Mouse (Mus musculus) subcutaneous adipose tissue, adult 2 months (tissue): ENCODE measurements around the gene Ufsp1. TPM values are rescaled to one million over a fixed set of nuclear protein-coding genes. Genes with fewer than 3 reads are reported as not detected.

Source experiments
- polyA plus RNA-seq: library from polyadenylated mRNA; depleted of rRNA; stranded (reverse); fragments of >200 nt; gene quantifications from 2 replicates; pipeline ENCODE4 v1.2.3, GENCODE M21; 2012; ENCODE audit warnings: low replicate concordance; rRNA removed

The Ufsp1 gene
- polyA plus RNA-seq: 10.1 TPM in 2 replicates

DNA sequence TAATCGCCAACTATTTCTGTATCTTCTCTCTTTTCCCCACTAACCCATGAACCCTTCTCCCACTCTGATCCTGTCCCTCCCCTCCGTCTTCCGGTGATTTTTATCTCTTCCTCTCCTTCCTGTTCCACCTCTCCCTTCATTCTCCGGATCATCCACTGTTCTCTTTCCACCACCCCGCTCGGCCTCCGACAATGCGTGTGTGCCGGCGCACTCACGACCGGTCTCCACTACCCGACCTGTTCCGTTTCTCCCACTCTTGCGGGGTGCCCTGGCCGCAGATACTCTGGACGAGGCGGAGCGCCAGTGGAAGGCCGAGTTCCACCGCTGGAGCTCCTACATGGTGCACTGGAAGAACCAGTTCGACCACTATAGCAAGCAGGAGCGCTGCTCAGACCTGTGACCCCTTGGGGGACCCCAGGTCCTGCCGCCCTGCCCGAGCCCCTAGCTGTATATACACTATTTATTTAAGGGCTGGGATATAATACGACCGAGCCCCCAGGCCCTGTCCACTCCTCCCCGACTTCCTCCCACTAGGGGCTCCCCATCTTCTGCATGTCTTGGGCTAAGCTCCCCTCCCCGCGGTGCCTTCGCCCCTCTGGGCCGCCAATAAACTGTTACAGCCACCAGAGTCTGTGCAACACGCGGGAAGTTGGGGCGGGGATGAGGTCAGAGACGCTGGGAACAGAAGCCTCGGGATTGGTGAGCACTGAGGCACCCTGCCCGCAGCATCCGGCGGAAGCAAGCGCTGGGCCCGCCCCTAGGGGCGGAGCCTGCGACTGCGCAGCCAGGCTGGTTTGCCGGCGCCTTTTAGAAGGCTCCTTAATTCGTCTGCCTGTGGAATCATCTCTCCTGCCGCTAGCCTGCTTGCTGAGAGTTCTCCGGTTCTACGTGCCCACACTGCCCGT, at the start of gene Ufsp1:
Ufsp1 (plus strand) TSS at position 791 of the 905 bp plus-strand sequence.

DNA sequence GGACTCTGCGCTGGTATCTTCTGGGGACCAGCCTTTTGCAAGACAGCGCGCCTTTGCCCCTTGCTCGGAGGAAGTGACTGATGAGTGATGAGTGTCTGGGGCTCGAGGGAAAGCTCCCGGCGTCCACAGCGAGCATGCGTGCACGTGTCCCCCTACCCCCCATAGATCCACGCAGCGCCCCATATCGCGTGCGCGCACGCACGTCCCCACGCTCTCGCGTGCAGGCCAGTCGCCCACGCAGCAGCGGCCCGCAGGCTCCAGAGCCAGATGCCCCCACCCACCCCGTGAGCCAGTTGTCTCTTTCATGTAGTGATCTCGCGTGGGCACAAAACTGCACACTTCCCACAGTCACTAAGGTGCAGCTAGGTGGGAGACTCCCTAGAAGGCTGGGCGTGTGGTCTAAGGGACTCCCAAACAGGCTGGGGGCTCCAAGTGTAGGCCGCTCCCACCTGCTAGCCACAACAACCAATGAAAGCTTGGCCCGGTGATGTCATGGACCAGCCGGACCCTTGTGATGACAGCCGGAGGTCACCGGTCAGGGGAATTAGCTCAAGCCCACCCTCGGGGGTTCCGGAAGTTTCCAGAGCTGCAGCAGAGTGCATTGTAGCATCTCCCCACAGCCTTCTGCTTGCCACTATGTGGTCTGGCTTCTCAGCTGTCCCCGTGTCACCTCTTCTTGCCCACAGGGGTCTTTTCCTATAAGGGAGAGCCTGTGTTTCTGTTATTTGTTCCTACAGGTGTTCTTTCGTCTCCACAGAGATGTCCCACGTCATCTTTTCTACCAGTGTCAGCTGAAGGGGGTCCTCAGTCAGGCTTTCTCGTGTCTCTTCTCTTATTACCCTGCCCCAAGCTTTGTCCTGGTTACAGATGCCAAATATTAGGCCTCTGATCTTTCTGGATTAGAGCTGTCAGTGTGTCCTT, 7.1 kb upstream of the Ufsp1 start, which contains the start of gene Ache:
Ache (plus strand) TSS at position 488 of the 921 bp plus-strand sequence.

DNA sequence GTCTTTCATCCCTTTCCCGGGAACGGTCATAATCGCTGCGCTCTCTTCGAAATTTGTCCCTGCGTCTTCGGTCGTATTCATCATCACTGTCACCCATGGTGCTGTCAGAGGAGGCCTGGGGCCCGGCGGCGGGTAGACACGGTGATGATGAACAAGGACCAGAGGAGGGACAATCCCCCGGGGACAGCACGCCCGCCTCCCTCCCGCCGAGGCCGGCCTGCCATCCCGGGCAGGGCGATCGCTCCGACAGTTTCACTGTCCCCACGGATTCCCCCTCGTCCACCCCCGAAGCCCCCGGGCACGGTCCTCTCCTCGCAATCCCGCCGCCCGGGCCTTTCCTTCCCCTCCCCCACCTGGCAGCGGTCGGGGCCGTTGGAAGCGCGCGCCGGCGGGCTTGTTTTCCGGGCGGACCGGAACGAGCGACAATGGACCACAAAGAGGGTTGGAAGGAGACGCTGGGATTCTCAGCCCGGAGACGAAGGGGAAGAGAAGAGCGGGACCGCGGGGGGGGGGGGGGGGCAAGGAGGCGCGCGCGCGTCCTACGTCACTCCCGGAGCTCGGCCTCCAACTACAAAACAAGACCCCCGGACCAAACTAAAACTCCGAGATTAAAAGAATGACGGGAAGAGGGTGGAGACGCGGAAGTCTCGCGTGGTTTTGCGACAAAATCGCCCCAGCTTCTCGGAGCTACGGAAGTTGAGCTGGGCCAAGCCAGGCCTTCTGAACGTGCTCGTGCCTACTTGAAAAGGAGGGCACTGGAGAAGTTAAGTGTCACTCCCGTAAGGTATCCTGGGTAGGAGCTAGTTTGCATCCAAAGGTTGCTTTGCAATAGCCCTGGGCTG, 12.9 kb downstream of the Ufsp1 start, which contains the start of gene Srrt:
Srrt (minus strand) TSS at position 604 of the 842 bp plus-strand sequence.

DNA sequence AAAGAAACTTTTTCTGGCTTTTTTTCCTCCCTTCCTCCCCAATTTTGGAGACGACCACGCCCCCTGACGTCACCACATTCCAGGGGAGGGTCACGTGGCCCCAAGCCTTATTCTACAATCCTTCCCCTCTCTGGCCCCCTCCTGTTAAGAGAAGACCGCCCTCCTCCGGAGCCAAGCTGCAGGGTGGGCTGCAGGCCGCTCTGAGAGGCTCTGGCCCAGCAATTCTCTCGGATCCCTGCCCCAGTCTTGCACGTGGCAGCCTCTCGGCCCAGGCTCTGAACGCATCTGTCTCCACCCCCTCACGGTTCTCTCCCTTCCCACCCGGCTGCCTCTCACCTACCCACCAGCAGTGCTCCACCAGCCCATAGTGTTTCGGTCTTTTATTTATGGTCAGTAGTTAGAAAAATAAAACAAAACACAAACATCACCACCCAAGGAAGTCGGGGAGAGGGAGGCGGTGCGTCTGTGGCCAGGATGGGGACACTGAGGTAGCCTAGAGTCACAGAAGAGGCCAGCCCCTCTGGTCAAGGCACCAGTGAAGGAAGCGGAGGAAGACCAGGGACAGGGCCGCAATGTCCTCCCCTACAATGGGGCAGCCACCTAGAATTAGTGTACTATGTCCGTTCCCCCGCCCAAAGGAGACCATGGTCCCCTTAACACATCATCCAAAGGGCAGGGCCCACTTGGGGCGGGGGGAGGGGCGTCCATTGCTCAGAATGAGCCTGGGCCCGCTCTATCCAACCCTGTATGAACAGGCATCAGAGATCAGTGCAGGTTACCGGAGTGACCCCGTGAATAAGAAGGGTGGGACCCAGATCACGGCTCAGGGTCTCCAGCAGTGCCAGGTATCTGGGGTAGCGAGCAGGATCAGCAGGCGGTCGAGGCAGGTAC, 20.0 kb downstream of the Ufsp1 start, which contains the start of gene Trip6:
Trip6 (minus strand) TSS at position 212 of the 891 bp plus-strand sequence.

DNA sequence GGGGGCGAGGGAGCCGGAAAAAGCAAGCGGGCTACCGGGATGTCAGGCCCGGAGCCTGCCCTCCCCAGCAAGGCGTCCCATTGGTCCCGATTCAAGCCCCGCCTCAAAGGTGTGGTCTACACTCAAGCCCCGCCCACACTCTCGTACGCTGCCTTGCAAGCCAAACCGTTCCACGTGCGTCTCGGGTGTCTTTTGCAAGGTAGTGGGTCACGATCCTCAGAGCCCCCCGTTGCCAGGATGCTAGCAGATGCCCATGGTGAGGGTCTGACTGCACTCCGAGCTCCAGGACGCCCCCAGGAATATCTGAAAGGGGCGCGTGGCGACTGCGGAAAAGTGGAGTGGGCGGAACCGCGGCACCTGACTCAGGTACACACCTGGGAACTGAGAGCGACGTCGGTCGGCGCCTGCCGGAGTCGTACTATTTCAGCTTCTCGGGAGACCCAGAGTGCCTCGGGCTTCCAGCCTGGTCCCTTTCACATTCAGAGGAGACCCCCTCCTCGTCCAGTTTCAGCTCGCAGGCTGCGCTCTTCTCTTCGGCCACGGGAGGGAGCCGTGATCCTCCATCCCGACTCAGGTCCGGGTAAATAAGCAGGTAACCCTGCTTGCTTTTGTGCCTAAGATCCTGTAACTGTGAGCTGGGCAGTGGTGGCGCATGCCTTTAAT, 39.2 kb downstream of the Ufsp1 start, which contains the start of gene Slc12a9:
Slc12a9 (minus strand) TSS at position 86 of the 663 bp plus-strand sequence.

Other genes with a start within 250 kb of the Ufsp1 start
- gene Ap1s1, start 248.5 kb upstream of the Ufsp1 start, polyA plus RNA-seq: 81.8 and 101 TPM in 2 replicates
- 7.5 and 24.0 TPM in 2 replicates for gene Serpine1, start 222.4 kb upstream of the Ufsp1 start, polyA plus RNA-seq
- gene Trim56, start 178.4 kb upstream of the Ufsp1 start, polyA plus RNA-seq: 11.1 and 20.5 TPM in 2 replicates
- gene Muc3, start 145.3 kb upstream of the Ufsp1 start, polyA plus RNA-seq: 0.19 TPM in 1 of 2 replicates, not detected in the other
- 0.91 and 2.0 TPM in 2 replicates for gene Muc3a, start 82.2 kb upstream of the Ufsp1 start, polyA plus RNA-seq
- gene Ache, start 7.1 kb upstream of the Ufsp1 start, polyA plus RNA-seq: 2.0 and 2.2 TPM in 2 replicates
- 95.3 and 209 TPM in 2 replicates for gene Srrt, start 13.0 kb downstream of the Ufsp1 start, polyA plus RNA-seq
- 58.7 and 109 TPM in 2 replicates for gene Trip6, start 19.8 kb downstream of the Ufsp1 start, polyA plus RNA-seq
- 19.7 and 28.1 TPM in 2 replicates for gene Slc12a9, start 39.0 kb downstream of the Ufsp1 start, polyA plus RNA-seq
- 51.9 and 77.0 TPM in 2 replicates for gene Ephb4, start 55.5 kb downstream of the Ufsp1 start, polyA plus RNA-seq
- gene Zan, start 182.4 kb downstream of the Ufsp1 start, polyA plus RNA-seq: 0.19 and 0.31 TPM in 2 replicates
- gene Pop7, start 207.9 kb downstream of the Ufsp1 start, polyA plus RNA-seq: 36.0 and 53.4 TPM in 2 replicates
- gene Gigyf1, start 223.9 kb downstream of the Ufsp1 start, polyA plus RNA-seq: 25.9 and 42.7 TPM in 2 replicates
- not detected in 2 replicates for gene Epo, start 238.6 kb downstream of the Ufsp1 start, polyA plus RNA-seq
- 882 and 932 TPM in 2 replicates for gene Gnb2, start 238.9 kb downstream of the Ufsp1 start, polyA plus RNA-seq